Mouse (Mus musculus) cerebellum, adult (tissue): Measurements from ENCODE around the gene Arl6ip5.

Experiments
- ATAC-seq: cut with Nextera tagmentation; 2 replicates; pipeline ENCODE4 v1.9.2; 2017; ENCODE audit warnings: mild to moderate bottlenecking, moderate library complexity, mixed read lengths; ENCODE audit not compliant: insufficient number of reproducible peaks, low FRiP score, low TSS enrichment

Gene Arl6ip5

GRCm38 (mm10) chr6:97210191-97210961 is at the start of gene Arl6ip5:
Arl6ip5 (plus strand) TSS chr6:97210689.
- peak; percentile 79 for ATAC-seq

- no peak for ATAC-seq
Observed at GRCm38 (mm10) chr6:97175716-97176115, 34.8 kb upstream of the Arl6ip5 start.

DNA sequence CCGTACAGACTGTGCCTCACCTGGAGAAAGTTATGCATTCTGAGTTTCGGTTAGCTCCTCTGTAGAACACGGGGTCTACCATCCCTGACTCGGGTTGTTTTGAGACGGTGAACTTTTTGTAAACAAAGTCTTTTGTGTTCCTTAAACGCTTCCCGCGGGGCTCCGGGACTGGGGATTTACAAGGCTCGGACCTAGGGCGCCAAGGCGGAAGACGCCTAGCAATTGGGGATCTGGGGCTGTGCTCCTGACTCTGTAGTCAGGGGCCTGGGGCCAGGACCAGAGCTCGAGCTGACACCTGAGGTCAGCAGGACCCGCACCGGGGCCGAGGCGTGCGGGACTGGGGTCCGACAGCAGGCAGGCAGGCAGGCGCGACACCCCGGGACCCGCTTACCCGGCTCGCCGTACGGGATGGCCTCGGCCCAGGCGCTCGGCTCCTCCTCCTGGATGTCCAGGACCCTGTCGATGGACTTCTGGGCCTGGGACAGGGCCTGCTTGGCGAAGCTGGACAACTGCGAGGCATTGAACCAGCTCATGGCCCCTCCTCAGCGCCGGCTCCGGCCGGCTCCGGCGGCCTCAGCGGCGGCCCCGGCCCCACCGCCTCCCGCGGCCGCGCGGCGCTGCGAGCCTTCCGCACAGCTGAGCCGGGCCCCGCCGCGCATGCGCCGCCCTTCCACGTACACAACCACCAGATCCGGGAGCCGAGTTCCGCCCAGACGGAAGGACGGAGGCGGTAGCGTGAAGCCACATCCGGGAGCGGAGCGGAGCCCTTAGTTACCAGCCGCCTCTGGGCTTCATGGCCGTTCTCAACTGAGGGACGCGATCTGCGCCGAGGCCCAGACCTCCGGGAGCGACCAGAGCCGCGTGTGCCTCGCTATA is 31.8 kb upstream of the Arl6ip5 start, which contains the start of gene Tmf1:
Gene Tmf1 (minus strand): TSS at position 632 of the 876 bp plus-strand sequence.
- ATAC-seq = peak; percentile 98

- peak; percentile 54 for ATAC-seq
Observed at GRCm38 (mm10) chr6:97179367-97179828, 31.1 kb upstream of the Arl6ip5 start.

GRCm38 (mm10) chr6:97200437-97200836 is 10.1 kb upstream of the Arl6ip5 start:
- ATAC-seq = no peak

DNA sequence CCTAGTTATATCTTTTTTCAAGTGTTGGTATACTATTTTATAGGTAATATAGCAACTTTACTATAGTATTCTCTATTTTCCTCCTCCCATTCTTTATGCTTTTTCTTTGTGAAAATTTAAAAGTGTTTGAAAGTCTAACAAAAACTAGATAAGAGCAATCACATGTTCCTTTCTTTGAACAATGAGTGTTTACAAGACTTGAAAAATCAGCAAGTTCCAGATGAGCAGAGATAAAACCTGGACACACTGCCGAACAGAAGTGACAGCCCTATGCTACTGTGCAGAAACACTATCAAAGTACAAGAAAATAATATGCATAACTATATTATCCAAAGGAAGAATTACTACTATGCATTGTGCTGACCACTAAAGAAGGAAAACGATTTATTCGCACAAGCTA is 8.0 kb upstream of the Arl6ip5 start:
- no peak for ATAC-seq

DNA sequence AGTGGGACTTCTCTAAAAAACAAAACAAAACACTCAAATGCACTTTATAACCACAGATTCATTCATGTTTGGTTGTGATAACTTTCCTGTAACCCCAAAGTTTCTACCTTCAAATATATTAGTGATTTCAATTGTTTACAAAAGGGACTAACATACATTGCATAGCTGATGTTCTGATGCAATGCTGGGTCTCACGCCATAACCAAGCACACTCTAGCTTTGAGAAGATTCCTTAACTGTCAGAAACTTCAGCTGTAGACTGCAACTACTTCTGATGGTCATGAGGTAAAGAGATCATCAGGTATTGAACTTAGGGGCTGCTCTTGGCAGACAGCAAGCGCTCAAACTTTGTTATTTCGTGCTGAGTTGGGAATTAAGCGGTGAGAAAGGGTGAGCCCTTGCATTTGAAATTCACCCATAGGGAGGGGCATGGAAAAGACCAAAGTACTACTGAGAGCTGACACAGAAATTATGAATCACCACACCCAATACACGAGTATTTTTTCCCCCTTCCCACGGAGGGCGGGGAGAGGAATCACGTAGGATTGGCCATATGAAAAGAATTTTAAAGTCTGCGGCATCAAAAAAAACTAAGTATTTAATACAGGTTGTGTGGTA is 6.1 kb upstream of the Arl6ip5 start:
- ATAC-seq = no peak

DNA sequence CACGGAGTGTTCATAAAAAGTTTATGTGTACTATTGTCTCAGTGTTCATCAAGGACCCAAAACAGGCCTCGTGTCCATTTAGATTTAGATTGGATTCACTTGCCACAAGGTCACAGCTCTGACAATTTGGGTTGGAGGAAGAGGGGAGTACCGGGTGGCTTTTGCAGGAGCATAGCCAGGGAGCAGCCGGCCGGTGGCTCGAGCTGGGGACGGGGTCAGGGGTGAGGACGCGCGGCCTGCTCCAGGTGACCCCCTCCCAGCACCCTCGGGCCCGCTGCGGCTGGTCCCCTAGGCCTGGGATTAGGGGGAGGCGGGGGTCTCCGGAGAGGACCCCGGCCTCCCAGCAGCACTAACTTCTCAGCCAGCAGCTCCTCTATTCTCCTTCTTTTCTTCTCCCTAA is 5.5 kb upstream of the Arl6ip5 start:
- peak; percentile 51 for ATAC-seq

- peak; percentile 95 for ATAC-seq
Observed at GRCm38 (mm10) chr6:97205439-97205885, 5.0 kb upstream of the Arl6ip5 start, which contains the start of gene Uba3. Uba3 (minus strand) TSS chr6:97205647.

DNA sequence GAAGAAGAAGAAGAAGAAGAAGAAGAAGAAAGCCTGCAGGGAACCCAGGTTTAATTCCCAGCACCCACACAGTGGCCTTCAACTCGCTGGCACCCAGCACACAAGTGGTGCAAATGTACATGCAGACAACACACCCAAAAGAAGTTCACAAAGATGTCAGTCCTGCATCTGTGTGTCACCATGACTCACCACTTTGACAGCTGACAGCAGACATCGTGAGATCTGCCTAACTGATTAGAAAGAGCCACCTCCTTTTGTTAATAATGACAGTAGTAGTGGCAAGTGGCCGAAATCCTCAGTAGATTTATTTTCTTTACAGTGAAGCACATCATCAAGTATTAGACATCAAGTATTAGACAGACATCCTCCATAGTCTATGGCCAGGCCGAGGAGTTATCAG is 3.4 kb upstream of the Arl6ip5 start:
- ATAC-seq = no peak

GRCm38 (mm10) chr6:97208406-97208805 is 2.1 kb upstream of the Arl6ip5 start:
- ATAC-seq = no peak

DNA sequence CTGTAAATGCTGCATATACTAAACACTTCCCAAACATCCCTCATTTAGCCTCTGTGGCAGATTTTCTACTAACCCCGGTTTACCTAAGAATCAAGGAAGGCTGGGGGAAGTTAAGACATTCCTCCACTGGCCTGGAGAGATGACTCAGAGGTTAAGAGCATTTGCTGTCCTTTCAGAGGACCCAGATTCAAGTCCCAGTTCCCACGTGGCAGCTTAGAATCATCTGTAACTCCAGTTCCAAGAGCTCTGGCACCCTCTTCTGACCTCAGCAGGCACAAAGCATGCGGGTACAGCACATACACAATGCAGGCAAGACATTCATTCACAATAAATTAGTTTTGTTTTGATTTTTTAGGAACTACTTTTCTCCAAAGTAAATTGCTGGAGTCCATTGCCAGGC is 1.3 kb upstream of the Arl6ip5 start:
- ATAC-seq = no peak

DNA sequence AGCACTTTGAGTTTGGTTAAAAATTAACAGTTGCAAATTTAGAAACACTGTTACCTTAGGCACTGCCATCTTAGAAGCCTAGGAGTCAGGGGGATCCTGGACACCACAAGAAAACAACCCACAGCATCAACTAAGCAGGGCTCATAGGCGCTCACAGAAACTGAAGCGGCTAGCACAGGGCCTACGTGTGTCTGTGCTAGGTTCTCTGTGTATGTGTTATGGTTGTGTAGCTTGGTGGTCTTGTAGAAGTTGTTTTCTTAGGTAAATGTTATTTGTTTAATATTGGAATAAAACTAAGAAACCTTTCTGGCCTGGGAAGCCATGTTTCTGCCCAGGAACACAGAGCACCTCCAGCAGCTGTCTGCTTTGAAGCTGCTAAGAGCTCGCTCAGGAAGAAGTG is 738 bp upstream of the Arl6ip5 start:
- no peak for ATAC-seq

GRCm38 (mm10) chr6:97210962-97211601 is 593 bp downstream of the Arl6ip5 start:
- no peak; the same call in 1 of the 2 replicates for ATAC-seq

- ATAC-seq = peak; percentile 59; the same call in 1 of the 2 replicates
Observed at GRCm38 (mm10) chr6:97211981-97212380, 1.5 kb downstream of the Arl6ip5 start.

- ATAC-seq = no peak
Observed at GRCm38 (mm10) chr6:97216154-97216821, 5.8 kb downstream of the Arl6ip5 start.

DNA sequence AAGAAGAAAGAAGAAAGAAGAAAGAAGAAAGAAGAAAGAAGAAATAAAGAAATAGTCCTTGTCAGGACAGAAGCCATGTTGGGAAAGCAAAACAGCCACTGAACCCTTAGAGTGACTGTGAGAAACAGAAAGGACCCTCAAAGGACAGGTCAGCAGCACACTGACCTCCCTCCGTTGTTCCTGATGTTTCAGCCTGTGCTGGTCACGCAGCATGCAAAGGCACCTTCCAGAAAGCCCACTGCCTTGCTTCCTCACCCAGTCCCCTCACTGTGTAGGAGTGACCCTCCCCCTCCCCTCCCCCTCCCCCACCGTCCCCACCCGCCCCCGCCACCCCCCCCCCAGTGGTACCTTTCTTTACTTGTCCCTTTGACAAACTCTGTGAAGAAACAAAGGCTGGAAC is 10.2 kb downstream of the Arl6ip5 start:
- no peak for ATAC-seq

GRCm38 (mm10) chr6:97221205-97222025 is 10.9 kb downstream of the Arl6ip5 start:
- no peak for ATAC-seq

GRCm38 (mm10) chr6:97222321-97222720 is 11.8 kb downstream of the Arl6ip5 start:
- ATAC-seq = no peak
